Mouse (Mus musculus) MEL (cell line): ENCODE results near the gene B9d1.

ENCODE experiments used
- CHD1 ChIP-seq: IDR thresholded peaks from 2 replicates; pipeline ENCODE4 v1.6.1; 2012; ENCODE audit warnings: low read depth, mild to moderate bottlenecking, inconsistent platforms, low read length, improper control_type of control experiment
- CTCF ChIP-seq, 3 experiments: IDR thresholded peaks in 2 of 3; conservative IDR thresholded peaks in 1 of 3; 2 replicates each; pipeline ENCODE4 v1.5.1; 2011 to 2012; ENCODE audit warnings: low read length in 3 of 3, low read depth in 2 of 3, mild to moderate bottlenecking in 2 of 3, improper control_type of control experiment in 1 of 3, inconsistent platforms in 1 of 3, mixed read lengths in 1 of 3, moderate library complexity in 1 of 3; ENCODE audit not compliant: control insufficient read depth in 1 of 3, insufficient read depth in 1 of 3, poor library complexity in 1 of 3, severe bottlenecking in 1 of 3
- EP300 ChIP-seq, 2 experiments: IDR thresholded peaks; 2 replicates each; pipeline ENCODE4 v1.6.1; 2011; ENCODE audit warnings: improper control_type of control experiment in 2 of 2, low read length in 2 of 2, low read depth in 1 of 2, mild to moderate bottlenecking in 1 of 2
- ETS1 ChIP-seq: IDR thresholded peaks from 2 replicates; pipeline ENCODE4 v1.6.1; 2012; ENCODE audit warnings: low read depth, mild to moderate bottlenecking, inconsistent platforms, low read length, improper control_type of control experiment, moderate library complexity
- GATA1 ChIP-seq: IDR thresholded peaks from 2 replicates; pipeline ENCODE4 v1.6.1; 2011; ENCODE audit warnings: low read depth, low read length, improper control_type of control experiment
- POLR2A ChIP-seq, 2 experiments: IDR thresholded peaks; 2 replicates each; pipeline ENCODE4 v1.6.1; 2011 to 2012; ENCODE audit warnings: low read length in 2 of 2, mild to moderate bottlenecking in 2 of 2, control low read depth in 1 of 2, improper control_type of control experiment in 1 of 2, low read depth in 1 of 2, moderate library complexity in 1 of 2; ENCODE audit not compliant: control insufficient read depth in 1 of 2, insufficient read depth in 1 of 2, poor library complexity in 1 of 2
- POLR2AphosphoS5 ChIP-seq: IDR thresholded peaks from 2 replicates; pipeline ENCODE4 v1.6.1; 2012; ENCODE audit warnings: low read depth, borderline replicate concordance, mild to moderate bottlenecking, inconsistent platforms, low read length, moderate library complexity, mixed read lengths
- SMC3 ChIP-seq: IDR thresholded peaks from 2 replicates; pipeline ENCODE4 v1.6.1; 2011; ENCODE audit warnings: low read depth, low read length, improper control_type of control experiment
- TAL1 ChIP-seq: IDR thresholded peaks from 2 replicates; pipeline ENCODE4 v1.6.1; 2012; ENCODE audit warnings: mild to moderate bottlenecking, inconsistent platforms, low read length, moderate library complexity, mixed read lengths
- USF1 ChIP-seq: IDR thresholded peaks from 2 replicates; pipeline ENCODE4 v1.6.1; 2014; ENCODE audit warnings: low read depth, mild to moderate bottlenecking, inconsistent platforms, low read length, improper control_type of control experiment, moderate library complexity
- ZC3H11A ChIP-seq: IDR thresholded peaks from 2 replicates; pipeline ENCODE4 v1.6.1; 2012; ENCODE audit warnings: low read depth, mild to moderate bottlenecking, inconsistent platforms, low read length, improper control_type of control experiment

GRCm38 (mm10) chr11:61476786-61477382 lies 28.1 kb upstream of the B9d1 start:
- TF ChIP-seq POLR2A (IDR thresholded peaks at IDR 0.05; ENCODE audit: control insufficient read depth in 1 of 2, insufficient read depth in 1 of 2, low read depth in 1 of 2, low read length in 2 of 2, poor library complexity in 1 of 2), result no peak
- no peak for TF ChIP-seq USF1
- TF ChIP-seq CTCF (IDR thresholded peaks at IDR 0.05 in 2 of 3, conservative IDR thresholded peaks at IDR 0.05 in 1 of 3; ENCODE audit: control insufficient read depth in 1 of 3, insufficient read depth in 1 of 3, low read depth in 2 of 3, low read length in 3 of 3, poor library complexity in 1 of 3, severe bottlenecking in 1 of 3), result no peak
- TF ChIP-seq TAL1, result no peak
- TF ChIP-seq ETS1, result no peak
- TF ChIP-seq EP300 (IDR thresholded peaks at IDR 0.05; ENCODE audit: low read depth in 1 of 2, low read length in 2 of 2), result no peak
- no peak for TF ChIP-seq SMC3
- TF ChIP-seq ZC3H11A, result no peak
- no peak for TF ChIP-seq CHD1
- TF ChIP-seq GATA1, result no peak
- no peak for TF ChIP-seq POLR2AphosphoS5
